Mouse (Mus musculus): ENCODE results near the gene Lancl2. TPM values are rescaled to one million over a fixed set of nuclear protein-coding genes. Genes with fewer than 3 reads are reported as not detected.

Lancl2 gene
- 4.1 and 5.0 TPM in 2 replicates for polyA plus RNA-seq (2012; rRNA removed)

- no peak for DNase-seq
- TF ChIP-seq CTCF (conservative IDR thresholded peaks at IDR 0.05; ENCODE audit: insufficient read depth, insufficient read length, low read depth, low read length) = no peak
- TF ChIP-seq POLR2A (IDR thresholded peaks at IDR 0.05; ENCODE audit: low read depth, low read length) = no peak
- WGBS = 0% methylated on average over 10 of the region's 10 CpGs
- Histone ChIP-seq H3K27me3 (replicated peaks; ENCODE audit: control insufficient read depth, insufficient read depth, low read length) (no peaks in the 10 kb centered on the region), H3K4me1 (ENCODE audit: control insufficient read depth, insufficient read depth, low read length) (peaks cover 2% of the 10 kb centered on the region; the same call in 1 of the 2 replicates), H3K4me3 (ENCODE audit: insufficient read depth, low read depth, low read length) (peak within 1 kb of the TSS; percentile 89), H3K27ac (ENCODE audit: insufficient read depth, low read depth, low read length) (peak within 1 kb of the TSS; percentile 98), H3K36me3 (ENCODE audit: control insufficient read depth, insufficient read depth, low read length) (no peaks in the 10 kb centered on the region)
Measured at GRCm38 (mm10) chr6:57702376-57702742, at the start of gene Lancl2. Lancl2 (plus strand) TSS chr6:57702540.

GRCm38 (mm10) chr6:57661295-57661694 lies 41.0 kb upstream of the Lancl2 start:
- peaks cover 2% of the 10 kb centered on the region; the same call in 1 of the 2 replicates for H3K36me3 ChIP-seq (ENCODE audit: control insufficient read depth, insufficient read depth, low read length)
- H3K4me3 ChIP-seq (ENCODE audit: insufficient read depth, low read depth, low read length) = no peak overlapping the region
- no peaks in the 10 kb centered on the region for H3K27me3 ChIP-seq (replicated peaks; ENCODE audit: control insufficient read depth, insufficient read depth, low read length)
- no peak for DNase-seq
- H3K27ac ChIP-seq (ENCODE audit: insufficient read depth, low read depth, low read length) = no peak overlapping the region
- H3K4me1 ChIP-seq (ENCODE audit: control insufficient read depth, insufficient read depth, low read length) = no peaks in the 10 kb centered on the region
- WGBS = 78% methylated on average over 4 of the region's 4 CpGs
- no peak for TF ChIP-seq POLR2A (IDR thresholded peaks at IDR 0.05; ENCODE audit: low read depth, low read length)
- no peak for TF ChIP-seq CTCF (conservative IDR thresholded peaks at IDR 0.05; ENCODE audit: insufficient read depth, insufficient read length, low read depth, low read length)

- Histone ChIP-seq H3K36me3 (ENCODE audit: control insufficient read depth, insufficient read depth, low read length) (peaks cover 7% of the 10 kb centered on the region; the same call in 1 of the 2 replicates), H3K27ac (ENCODE audit: insufficient read depth, low read depth, low read length) (no peak overlapping the region), H3K4me3 (ENCODE audit: insufficient read depth, low read depth, low read length) (no peak overlapping the region), H3K27me3 (replicated peaks; ENCODE audit: control insufficient read depth, insufficient read depth, low read length) (no peaks in the 10 kb centered on the region), H3K4me1 (ENCODE audit: control insufficient read depth, insufficient read depth, low read length) (no peaks in the 10 kb centered on the region)
- 98% methylated on average over 1 of the region's 1 CpGs for WGBS
- TF ChIP-seq CTCF (conservative IDR thresholded peaks at IDR 0.05; ENCODE audit: insufficient read depth, insufficient read length, low read depth, low read length) = no peak
- TF ChIP-seq POLR2A (IDR thresholded peaks at IDR 0.05; ENCODE audit: low read depth, low read length) = no peak
- DNase-seq = no peak
Measured at GRCm38 (mm10) chr6:57684156-57684555, 18.2 kb upstream of the Lancl2 start.

GRCm38 (mm10) chr6:57691467-57692261 lies 10.7 kb upstream of the Lancl2 start, which contains the start of gene Pyurf:
Pyurf (minus strand) TSS chr6:57692078.
- TF ChIP-seq POLR2A (IDR thresholded peaks at IDR 0.05; ENCODE audit: low read depth, low read length) (no peak), CTCF (conservative IDR thresholded peaks at IDR 0.05; ENCODE audit: insufficient read depth, insufficient read length, low read depth, low read length) (no peak)
- Histone ChIP-seq H3K4me1 (ENCODE audit: control insufficient read depth, insufficient read depth, low read length) (peaks cover 5% of the 10 kb centered on the region; the same call in 1 of the 2 replicates), H3K27me3 (replicated peaks; ENCODE audit: control insufficient read depth, insufficient read depth, low read length) (no peaks in the 10 kb centered on the region), H3K4me3 (ENCODE audit: insufficient read depth, low read depth, low read length) (peak within 1 kb of the TSS; percentile 74), H3K36me3 (ENCODE audit: control insufficient read depth, insufficient read depth, low read length) (peaks cover 5% of the 10 kb centered on the region; the same call in 1 of the 2 replicates), H3K27ac (ENCODE audit: insufficient read depth, low read depth, low read length) (peak within 1 kb of the TSS; percentile 96)
- WGBS = 1% methylated on average over 52 of the region's 52 CpGs
- DNase-seq = peak; percentile 96

- DNase-seq = no peak
- WGBS = 87% methylated on average over 3 of the region's 3 CpGs
Measured at GRCm38 (mm10) chr6:57693116-57693515, 9.2 kb upstream of the Lancl2 start.

GRCm38 (mm10) chr6:57701686-57702085 lies 654 bp upstream of the Lancl2 start:
- 75% methylated on average over 4 of the region's 4 CpGs for WGBS
- Histone ChIP-seq H3K27me3 (replicated peaks; ENCODE audit: control insufficient read depth, insufficient read depth, low read length) (no peaks in the 10 kb centered on the region), H3K27ac (ENCODE audit: insufficient read depth, low read depth, low read length) (no peak overlapping the region), H3K36me3 (ENCODE audit: control insufficient read depth, insufficient read depth, low read length) (no peaks in the 10 kb centered on the region), H3K4me1 (ENCODE audit: control insufficient read depth, insufficient read depth, low read length) (peaks cover 2% of the 10 kb centered on the region; the same call in 1 of the 2 replicates), H3K4me3 (ENCODE audit: insufficient read depth, low read depth, low read length) (no peak overlapping the region)
- no peak for DNase-seq
- TF ChIP-seq POLR2A (IDR thresholded peaks at IDR 0.05; ENCODE audit: low read depth, low read length) = no peak
- TF ChIP-seq CTCF (conservative IDR thresholded peaks at IDR 0.05; ENCODE audit: insufficient read depth, insufficient read length, low read depth, low read length) = no peak

More at GRCm38 (mm10) chr6:57693116-57693515, 9.2 kb upstream of the Lancl2 start:
- peaks cover 5% of the 10 kb centered on the region; the same call in 1 of the 2 replicates for H3K4me1 ChIP-seq (ENCODE audit: control insufficient read depth, insufficient read depth, low read length)
- H3K27ac ChIP-seq (ENCODE audit: insufficient read depth, low read depth, low read length) = no peak overlapping the region
- TF ChIP-seq CTCF (conservative IDR thresholded peaks at IDR 0.05; ENCODE audit: insufficient read depth, insufficient read length, low read depth, low read length) (no peak), POLR2A (IDR thresholded peaks at IDR 0.05; ENCODE audit: low read depth, low read length) (no peak)
- no peak overlapping the region for H3K4me3 ChIP-seq (ENCODE audit: insufficient read depth, low read depth, low read length)
- H3K27me3 ChIP-seq (replicated peaks; ENCODE audit: control insufficient read depth, insufficient read depth, low read length) = no peaks in the 10 kb centered on the region
- H3K36me3 ChIP-seq (ENCODE audit: control insufficient read depth, insufficient read depth, low read length) = peaks cover 2% of the 10 kb centered on the region; the same call in 1 of the 2 replicates

All from kidney, adult 2 months (tissue).